Mouse (Mus musculus) erythroblast, adult 5-6 weeks (primary cell): Measurements from ENCODE around the gene Epb42. TPM values are rescaled to one million over a fixed set of nuclear protein-coding genes. Genes with fewer than 3 reads are reported as not detected.
A peak's percentile ranks its signal among the peaks of the same experiment; 100 is the strongest.
"Not testable (repeated sequence)": the region's sequence is repeated elsewhere in the genome, so short reads cannot be mapped to it uniquely, and the experiment has no call there.

Source experiments
- ATAC-seq: replicated peaks from 2 replicates; pipeline ENCODE4 v1.8.0; 2016; ENCODE audit warnings: moderate number of reproducible peaks, mild to moderate bottlenecking, moderate TSS enrichment, inconsistent platforms; ENCODE audit not compliant: poor library complexity, low FRiP score, severe bottlenecking
- total RNA-seq, 2 experiments: library from RNA; stranded (forward) in 1 of 2; stranded (reverse) in 1 of 2; fragments of 150-400 nt in 1 of 2; fragments of 200-764, 138-1000 nt in 1 of 2; gene quantifications; 2 replicates each; pipeline versions ENCODE4 v1.2.3 to v1.2.4; 2015 to 2017; ENCODE audit warnings: low replicate concordance in 2 of 2

The Epb42 gene
- total RNA-seq (2015; ENCODE audit: low replicate concordance) (1,106 and 1,220 TPM in 2 replicates), total RNA-seq (2017; ENCODE audit: low replicate concordance) (1,374 and 1,456 TPM in 2 replicates)

DNA sequence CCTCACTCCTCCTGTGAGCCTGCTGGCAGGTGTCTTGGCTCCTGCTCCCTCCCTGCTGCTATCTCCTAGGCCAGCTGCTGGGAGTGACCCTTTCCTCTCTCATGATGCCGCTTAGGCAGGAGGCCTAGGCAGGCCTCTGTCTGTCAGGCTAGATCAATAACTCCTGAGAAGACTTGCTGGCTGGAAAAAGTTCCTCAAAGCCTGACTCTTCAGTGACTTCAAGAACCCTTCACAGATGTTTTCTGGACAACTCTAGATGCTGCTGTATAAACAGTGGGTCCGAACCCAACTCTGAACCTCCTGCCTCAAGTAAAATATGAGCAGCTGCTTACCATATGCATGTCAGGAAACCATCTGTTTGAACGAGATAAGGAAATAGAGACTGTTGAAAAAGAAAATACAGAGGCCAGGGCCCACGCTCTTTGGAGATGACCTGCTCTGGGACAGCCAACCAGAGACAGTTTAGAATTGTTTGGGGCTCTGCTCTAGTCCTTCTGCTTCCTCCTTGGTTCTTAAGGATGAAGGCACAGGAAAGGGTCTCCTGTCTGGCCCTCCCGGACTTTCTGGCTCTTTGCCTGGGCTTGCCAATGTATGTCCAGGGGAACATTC is at the start of gene Epb42:
Gene Epb42 (minus strand): TSS at position 340 of the 609 bp plus-strand sequence.
- peak; percentile 91 for ATAC-seq

DNA sequence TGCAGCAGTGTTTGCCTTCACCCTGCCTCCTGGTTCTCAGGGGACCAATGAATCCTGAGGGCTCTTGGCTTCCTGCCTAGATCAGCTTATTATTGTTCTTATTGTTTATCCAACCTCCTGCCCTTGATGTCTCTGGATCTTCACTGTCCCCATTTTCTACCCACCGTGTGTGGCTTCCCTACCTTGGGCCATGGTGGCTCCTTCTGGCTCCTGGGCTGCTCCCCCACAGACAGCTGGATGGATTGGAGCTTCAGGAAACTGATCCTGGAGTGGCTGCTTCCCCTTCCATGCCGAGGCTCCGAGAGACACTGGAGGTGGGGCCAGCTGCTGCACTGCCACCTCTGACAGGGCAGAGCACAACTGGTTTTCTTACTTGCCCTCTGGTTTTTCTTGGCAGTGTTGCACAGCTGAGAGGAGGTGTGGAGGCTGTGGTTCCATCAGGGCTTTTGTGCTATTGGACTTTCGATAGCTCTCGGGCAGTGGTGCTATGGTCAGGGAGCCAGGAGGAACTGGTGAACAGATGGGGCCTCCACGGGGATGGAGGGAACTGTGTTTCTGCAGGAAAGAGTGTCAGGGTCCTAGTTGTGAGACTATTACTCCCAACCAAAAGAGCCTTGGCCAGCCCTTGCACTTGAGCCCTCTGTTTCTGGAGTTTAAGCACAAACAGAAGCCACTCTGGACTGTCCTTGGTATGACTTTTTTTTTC is 48.8 kb upstream of the Epb42 start, which contains the start of gene Tgm5:
Gene Tgm5 (minus strand): TSS at position 362 of the 706 bp plus-strand sequence.
- no peak for ATAC-seq

DNA sequence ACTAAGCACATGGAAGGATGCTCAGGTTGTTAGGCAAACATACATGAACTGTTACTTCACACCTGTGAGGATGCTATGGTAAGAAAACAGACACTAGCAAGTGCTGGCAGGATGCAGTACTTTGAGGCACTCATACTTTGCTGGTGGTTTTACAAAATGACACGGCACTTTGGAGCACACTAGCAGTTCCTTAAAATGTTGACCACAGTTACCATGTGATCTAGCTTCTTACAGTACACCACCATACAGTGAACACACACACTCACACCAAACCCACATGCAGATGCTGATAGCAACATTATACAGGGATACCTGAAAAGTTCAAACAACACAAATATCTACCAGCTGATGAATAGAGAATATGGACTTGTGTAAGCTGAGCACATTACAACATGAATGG is 45.8 kb upstream of the Epb42 start:
- ATAC-seq: no peak

DNA sequence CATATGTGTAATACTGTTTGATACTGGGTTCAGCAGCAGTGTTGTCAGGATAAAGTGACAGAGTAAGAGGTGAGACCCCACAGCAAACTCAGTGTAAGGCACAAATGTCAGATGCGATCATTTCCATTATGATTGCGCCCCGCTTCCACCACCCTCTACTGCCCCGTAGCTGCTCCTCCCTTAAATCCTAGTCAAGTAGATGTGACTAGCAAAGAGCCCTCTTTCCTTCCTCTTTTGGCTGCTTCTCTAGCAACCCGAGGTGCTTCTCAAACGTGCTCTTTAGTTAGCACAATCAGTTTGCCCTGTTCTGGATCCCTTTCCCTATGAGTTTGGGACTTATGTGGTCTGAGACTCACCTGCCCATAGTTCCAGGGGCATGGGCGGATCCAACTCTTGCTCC is 37.9 kb upstream of the Epb42 start:
- no peak for ATAC-seq

DNA sequence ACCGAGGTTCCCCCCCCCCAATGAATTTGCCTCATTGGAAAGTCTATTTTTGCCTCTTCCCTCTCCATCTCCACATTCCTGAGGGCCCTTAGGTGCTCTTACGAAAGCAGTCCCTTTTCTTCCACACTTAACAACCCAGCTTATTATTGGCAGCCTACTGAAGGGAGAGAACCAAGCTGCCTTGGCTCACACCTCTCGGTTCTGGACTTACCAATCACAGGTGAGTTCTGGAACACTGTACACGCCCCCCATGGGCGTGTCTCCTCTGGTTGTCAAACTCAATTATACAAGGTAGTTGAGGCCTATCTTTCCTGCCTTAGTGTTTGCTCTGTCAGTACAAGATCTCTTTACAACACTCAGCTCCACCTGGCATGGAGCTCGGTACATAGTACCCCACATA is 35.0 kb upstream of the Epb42 start:
- ATAC-seq: no peak

DNA sequence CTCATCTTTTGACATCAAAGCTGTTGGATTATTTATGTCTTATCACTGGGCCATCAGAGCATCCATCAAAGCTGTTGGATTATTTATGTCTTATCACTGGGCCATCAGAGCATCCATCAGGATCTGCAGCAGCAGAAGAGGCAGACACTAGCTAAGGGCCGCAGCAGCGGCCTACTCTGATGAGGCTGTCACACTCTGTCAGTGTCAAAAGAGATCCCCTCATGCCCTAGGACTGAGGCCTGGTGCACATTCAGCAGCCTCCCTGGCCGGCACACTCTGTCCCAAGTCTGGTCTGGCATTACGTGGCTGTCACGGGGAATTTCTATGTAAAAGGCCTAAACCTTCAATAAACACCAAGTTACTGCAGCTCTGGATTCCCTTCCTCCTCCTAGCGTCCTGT is 32.6 kb upstream of the Epb42 start:
- no peak for ATAC-seq

DNA sequence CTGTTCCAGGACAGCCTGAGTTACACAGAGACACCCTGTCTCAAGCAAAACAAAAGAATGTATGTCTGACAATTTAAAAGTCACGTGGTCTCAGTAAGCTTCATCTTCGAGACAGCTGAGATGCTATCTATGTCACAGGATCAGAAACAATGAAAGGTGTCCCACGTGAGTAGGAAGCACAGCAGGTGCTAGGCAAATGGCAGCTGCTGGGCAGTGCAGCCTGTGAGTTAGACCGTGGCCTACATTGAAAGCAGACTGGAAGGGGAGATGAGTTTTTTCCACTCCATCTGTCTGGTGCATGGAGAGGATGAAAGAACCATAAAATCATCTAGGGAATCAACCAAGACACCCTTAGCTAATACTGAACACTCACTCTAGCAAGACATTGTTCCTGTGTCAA is 30.2 kb upstream of the Epb42 start:
- ATAC-seq: no peak

DNA sequence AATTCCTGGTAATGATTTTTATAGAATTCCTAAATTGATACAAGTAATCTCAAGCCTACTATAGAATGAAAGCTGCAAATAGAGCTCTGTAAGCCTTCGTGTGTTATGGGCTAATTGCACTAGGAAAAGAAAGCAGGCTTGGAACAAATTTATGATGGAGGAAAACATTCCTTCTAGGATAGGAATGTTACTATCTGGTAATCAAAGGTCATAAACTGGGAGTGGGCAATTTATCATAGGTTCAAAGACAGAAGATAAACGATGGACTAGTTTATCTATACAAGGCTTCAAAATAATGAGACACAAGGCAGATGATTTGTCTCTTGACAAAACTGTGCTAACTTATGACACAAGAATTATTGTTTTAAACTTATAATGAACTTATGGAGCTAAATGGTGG is 24.4 kb upstream of the Epb42 start:
- no peak for ATAC-seq

DNA sequence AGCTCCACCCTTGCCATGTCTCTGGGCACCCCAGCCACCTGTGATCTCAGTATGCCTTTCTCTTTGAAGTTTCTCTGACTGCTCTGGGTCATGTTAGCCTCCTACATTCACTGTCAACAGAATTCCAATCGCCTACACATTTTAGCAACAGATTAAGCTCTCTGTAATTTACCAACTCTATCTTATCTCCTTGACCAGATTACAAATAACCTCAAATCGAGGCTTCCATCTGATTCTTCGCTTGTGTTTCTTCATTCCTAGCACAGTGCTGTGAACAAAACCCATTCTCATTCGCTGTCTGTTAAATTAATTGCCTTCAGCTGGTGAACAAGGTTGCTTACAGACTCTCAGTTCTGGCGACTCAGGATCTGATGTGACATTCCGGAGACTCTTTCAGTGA is 21.1 kb upstream of the Epb42 start:
- no peak for ATAC-seq

DNA sequence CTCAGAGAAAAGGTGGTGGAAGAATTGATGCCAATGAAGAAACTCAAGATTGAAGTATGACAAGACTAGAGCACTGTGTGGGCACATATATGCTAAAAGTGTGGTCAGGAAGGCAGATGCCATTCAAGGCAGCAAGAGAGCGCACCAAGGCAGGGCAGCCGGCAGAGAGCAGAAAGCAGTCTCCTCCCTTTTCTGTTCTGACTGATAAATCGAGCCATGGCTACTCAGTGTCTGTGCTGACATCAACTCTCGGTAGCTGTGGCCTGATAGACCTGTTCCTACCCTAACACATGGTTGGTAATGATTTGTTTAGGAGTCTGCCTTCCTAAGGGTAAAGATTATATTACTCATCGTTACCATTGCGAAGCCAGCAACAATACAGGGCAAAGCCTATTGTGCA is 19.0 kb upstream of the Epb42 start:
- peak; percentile 87 for ATAC-seq

DNA sequence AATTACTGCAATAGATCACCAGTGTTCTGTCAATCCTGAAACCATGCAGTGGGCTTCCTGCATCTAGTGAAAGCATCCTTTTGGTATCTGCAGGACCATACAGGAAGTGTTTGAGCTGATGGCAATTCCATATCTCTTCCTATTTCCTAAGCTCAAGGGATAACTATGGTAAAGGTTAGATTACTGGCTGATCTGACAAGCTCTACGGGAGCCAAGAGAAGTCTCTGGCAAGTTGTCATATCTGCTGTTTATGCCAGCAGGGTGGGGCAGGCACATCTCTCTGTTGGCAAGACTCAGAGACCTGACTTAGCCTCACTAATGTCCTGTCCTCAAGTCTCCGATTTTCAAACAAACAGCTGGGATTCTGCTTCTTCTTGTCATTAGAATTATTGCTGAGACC is 17.2 kb upstream of the Epb42 start:
- peak; percentile 81 for ATAC-seq

DNA sequence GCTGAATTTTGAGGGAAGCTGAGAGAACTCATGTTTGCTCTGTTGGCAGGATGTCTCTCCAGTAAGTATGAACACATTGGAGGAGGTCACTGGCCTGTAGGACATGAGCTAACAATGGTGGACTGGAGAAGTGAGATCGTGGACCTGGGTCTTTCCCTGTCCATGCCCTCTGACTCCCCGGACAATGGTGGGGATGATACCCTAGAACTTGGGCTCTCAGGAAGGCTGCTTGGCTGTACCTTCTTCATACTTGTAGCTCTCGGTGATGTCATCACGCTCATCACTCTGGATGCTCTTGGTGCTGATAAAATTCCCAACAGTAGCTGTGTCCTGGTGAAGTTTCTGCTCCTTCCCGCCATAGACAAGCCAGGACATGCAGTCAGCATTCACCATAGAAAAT is 15.3 kb upstream of the Epb42 start:
- ATAC-seq: no peak

DNA sequence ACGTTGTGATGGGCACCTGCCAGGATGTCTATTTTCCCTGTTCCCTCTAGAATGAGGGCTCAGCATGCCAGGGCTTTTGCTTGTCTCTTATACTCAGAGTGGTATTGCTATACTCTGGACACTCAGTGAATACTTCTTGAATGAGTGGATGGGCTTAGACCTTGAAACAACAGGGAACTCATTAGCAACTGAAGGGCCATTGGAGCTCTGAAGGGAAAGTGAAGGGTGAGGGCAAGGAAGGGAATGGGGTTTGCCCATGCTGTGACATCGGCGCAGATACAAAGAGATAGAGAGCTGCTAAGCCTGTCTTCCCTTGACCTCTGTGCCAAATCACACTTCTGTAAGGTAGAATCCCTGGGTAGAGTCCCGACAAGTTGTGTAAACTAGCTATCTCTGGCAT is 8.8 kb upstream of the Epb42 start:
- no peak for ATAC-seq

DNA sequence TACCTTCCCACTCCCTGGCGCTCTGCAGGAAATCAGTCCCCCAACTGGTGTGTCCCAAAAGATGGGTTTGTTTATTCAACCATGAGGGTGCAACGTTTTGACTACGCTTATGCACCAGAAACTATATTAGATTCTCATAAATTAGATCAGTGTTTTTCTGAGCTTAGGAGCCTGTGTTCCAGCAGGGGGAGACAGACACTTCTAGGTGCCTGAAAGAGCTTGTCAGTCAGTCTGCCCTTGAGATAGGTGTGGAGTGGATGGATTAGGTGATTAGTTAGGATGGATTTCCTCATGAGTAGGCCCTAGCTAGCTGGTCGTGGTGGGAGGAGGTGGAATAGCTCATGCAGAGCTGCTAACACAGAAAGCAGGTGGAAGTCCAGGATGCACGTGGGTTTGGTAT is 4.2 kb upstream of the Epb42 start:
- peak; percentile 53 for ATAC-seq

DNA sequence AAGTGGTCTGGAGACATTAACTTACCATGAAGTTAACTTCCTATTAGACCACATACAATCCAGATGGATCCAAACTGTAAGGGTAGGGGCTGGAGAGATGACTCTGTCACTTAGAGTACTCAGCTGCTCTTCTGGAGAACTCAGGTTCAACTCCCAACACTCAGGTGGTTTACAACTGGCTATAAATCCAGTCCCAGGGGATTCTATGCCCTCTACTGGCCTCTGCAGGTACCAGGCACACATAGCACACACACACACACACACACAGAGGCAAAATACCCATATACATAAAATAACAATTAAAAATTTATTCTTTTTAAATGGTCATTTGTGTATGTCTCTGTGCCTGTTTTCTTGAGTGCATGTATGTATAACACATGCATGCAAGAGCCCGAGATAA is 2.5 kb upstream of the Epb42 start:
- ATAC-seq: no peak

DNA sequence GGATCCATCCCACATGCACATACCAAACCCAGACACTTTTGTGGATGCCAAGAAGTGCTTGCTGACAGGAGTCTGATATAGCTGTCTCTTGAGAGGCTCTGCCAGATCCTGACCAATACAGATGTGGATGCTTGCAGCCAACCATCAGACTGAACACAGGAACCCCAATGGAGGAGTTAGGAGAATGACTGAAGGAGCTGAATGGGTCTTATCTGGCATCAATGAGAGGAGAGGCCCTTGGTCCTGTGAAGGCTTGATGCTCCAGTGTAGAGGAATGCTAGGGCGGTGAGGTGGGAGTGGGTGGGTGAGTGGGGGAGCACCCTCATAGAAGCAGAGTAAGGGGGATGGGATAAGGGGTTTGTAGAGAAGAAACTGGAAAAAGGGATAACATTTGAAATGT is 2.0 kb upstream of the Epb42 start:
- not testable (repeated sequence) for ATAC-seq

DNA sequence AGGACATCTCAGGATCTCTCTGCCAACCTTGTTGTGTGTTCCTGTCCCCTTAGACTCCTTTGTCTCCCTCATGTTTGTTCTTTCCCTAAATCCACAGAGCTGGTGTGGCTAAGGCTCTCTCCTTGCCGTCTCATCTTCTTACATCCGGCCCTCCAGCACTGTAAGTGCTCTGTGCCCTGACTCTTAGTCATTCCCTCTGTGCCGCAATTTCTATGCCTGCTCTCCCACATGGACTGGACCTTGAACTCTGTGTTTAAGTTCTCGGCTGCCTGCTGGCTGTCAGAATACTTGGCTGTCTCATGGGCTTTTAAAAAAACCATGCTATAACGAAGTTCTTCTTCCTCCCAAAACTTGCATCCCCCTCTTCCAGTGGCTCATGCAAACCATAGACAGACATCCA is 14.0 kb downstream of the Epb42 start:
- ATAC-seq: no peak; the same call in 1 of the 2 replicates

DNA sequence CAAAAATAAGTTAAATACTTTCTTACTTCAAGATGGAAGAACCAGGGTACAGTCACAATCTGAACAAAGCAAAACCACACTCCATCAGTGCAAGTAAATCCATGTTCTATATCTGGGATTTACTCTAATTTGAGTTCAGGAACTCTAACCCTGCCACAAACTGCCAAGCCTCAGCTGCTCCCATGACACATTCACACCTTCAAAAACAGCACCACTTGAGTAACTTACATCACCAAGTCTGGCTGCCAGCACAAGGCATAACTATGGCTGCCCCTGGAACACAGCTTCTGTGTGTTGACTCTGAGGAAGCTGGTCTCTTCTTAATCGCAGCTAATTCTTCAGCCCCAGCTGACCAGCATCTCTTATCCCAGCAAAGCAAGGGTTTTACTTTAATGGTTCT is 19.7 kb downstream of the Epb42 start:
- ATAC-seq: no peak

DNA sequence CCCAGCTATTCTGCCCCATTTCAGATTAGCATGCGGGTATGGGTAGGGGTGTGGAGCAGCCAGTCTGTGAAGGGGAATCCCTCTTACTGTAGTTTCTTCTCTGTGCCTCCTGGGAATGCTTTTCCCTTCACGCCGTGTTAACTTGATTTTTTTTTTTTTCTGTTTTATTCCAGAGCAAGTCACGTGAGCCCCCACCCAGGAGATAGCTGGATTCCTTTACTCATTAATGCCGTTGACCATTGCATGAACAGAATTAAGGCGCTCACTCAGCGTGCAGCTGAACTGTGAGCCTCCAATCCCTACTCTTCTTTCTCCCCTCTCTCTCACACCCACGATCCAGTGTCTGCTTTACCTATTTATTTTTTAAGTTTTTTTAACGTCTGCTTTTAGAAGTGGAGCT is 20.6 kb downstream of the Epb42 start:
- ATAC-seq: no peak

DNA sequence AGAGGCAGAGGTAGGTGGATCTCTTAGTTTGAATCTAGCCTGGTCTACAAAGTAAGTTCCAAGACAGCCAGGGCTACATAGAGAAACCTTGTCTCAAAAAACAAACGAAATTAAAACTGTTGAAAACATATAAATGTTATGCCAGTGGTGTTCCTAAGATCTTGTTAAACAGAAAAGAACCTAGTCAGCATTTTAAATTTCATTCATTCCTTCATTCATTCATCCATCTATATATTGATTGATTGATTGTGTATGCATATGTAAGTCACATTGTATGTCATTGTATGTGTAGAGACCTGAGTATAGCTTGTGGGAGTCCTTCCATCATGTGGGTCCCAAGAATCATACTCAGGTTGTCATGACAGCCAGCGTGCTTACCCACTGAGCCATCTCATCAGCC is 21.4 kb downstream of the Epb42 start:
- ATAC-seq: no peak

DNA sequence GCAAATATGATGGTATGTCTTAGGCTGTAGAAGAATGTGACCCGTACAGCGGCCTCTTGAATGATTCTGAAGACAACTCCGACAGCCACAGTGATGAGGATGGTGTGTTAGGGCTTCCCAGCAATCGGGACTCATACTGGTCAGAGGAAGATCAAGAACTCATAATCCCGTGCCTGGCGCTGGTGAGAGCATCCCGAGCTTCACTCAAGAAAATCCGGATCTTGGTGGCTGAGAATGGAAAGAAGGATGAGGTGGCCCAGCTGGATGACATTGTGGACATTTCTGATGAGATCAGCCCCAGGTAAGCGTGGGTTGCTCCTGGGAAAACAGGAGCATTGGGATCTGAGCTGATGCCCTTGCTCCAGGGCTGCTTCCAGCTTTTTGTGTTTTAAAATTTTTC is 24.2 kb downstream of the Epb42 start:
- ATAC-seq: no peak
